Mouse (Mus musculus): ENCODE measurements around the gene N4bp1.

N4bp1 gene

DNA sequence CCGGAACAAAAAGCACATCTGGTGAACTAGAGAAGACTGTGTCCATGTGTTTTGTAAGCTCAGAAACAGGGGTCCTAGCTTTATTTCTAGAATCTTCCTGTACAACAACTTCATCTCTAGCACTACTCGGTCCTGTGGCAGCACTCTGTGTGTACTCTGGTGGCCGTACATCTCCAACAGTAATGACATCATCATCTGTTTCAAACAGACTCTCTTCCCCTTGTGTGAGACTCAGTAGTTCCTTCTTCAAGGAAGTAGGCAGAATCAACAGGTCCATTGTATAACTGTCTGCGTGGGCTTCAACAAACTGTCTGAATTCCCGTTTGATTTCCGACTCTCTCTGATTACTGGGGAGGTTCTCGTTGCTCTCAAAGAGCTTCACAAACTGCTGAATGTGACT is 23.5 kb downstream of the N4bp1 start:
- no peak for DNase-seq (ENCODE audit: low spot score in 2 of 2)

DNA sequence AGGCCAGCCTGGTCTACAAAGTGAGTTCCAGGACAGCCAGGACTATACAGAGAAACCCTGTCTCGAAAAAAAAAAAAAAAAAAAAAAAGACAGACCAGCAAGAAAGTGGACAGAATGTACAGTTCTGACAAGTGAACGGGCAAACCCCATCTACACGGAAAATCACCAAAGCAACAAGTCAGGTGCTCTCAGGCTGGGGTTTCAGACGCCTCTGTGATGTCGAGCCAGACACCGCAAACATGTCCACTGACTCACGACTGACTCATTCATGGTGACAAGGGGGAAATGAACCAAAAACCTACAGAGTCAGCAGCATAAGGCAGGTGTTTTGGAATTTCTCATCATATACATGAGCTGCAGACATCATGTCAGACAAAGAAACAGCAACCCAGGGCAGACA is 28.8 kb downstream of the N4bp1 start:
- DNase-seq (ENCODE audit: low spot score in 2 of 2): no peak

DNA sequence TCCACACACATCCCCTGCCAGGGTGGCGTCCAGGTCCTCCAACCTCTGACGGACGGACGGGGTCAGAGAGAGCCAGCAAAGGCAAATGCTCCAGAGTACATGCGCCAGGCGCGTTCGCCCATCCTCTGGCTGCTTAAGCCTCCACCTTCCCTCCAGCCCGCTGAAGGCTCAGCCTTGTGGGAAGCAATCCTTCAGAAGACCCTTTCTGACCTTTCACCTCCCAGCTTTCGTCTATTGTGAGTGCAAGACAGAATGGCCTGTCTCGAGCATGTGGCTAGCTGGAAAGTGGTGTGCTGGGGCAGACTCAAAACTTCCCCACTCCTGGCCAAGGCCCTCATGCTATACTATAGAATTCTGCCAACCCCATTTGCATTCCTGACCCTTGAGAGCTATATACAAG is 30.4 kb downstream of the N4bp1 start:
- DNase-seq (ENCODE audit: low spot score in 2 of 2): no peak

DNA sequence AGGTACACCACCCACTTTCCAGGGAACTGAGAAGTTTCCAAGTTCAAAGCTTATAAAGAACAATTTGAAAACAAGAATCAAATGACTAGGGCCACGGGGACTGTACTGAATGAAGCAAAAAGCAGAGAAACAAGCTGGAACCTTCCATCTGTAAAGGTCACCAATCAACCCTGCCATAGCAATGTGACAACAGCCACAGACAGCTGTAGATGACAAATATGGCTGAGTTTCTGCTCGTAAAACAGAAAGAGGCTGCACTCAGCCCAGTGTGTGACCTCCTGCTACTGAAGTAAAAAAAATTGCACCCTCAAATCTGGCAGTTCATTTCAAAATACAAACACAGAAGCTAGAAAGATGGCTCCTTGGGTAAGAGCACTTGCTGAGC is 31.1 kb downstream of the N4bp1 start:
- no peak for DNase-seq (ENCODE audit: low spot score in 2 of 2)

DNA sequence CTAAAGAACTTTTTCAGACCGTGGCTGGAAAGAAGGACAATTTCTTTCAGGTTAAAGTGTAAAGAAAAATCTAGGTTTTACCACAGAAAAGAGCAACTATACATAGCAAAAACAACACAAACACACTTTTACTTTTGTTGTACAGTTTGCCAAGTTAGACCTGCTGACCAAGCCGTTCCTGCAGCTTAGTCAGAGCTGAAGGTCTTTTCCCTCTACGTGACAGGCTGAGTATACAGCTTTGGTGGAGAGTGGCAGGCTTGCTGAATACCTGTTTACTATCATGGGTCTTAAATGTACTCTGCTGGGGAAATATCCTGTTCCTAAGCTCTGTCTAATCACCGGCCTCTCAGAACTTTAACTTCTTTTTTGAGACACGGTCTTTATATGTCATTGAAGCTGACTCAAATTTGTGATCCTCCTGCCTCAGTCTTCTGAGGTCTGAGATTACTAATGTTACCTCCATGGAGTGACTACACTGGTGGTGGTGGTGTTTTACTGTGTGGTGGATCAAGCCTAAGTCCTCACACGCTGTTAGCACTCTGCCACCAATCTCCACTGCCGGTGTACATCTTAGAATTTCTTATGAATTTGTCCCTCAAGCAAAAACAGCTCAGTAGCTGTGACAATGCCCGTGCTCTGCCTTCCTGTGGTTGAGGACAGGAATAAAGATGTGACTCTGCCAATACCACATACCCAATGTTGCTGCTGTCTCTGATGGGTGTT is 31.6 kb downstream of the N4bp1 start:
- DNase-seq (ENCODE audit: low spot score in 2 of 2): no peak

DNA sequence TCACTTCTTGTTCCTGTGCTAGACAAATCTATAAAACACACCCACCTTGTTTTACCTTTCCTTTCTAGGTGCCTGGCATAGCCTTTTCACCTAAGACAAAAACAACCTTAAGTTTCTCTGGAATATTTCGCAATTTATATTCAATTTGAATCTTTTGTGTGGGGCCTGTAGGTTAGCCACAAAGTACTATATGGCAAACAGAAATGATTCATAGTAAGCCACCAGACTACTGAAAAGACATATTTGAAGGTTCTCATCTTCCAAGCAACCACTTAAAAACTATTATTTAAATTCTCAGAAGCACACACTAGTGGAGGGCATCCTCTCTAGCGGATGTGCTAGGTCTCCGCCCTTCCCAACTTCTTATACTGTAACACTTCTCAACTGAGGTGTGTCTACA is 32.6 kb downstream of the N4bp1 start:
- no peak for DNase-seq (ENCODE audit: low spot score in 2 of 2)

DNA sequence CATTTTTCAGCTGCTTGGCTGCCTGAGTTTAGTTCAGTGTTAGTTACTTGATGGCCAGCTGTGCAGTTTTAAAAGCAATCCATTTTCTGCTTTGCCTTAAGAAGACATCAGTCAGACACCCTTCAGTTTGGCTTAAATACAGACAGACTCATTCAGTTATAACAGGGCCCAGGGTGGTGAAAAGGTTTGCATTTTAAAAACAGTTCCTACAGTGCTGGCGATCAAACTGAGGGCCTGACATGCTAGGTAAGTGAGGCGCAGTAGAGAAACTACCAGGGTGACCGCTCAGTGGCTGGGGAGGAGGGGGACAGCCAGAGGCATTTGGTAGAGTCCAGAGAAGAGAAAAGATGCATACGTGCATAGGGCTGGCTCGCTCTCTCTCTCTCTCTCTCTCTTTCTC is 36.2 kb downstream of the N4bp1 start:
- no peak for DNase-seq (ENCODE audit: low spot score in 2 of 2)

DNA sequence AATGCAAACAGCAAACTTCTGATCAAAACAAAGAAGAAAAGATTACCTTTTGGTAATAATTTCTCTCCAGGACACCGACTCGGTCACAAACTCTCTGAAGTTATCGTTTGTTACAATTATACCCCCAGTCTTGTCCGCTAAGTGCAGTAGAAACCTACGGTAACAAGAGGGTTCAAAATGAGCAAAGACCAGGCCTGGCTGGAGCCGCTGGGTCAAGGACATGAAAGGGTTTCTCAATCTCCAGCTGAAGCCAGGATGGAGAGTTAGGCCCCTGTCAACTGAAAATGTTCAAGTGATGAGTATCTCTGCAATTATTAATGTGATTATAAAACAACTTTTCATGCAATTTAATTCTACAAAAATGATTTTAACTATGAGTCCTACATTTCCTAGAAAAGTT is 36.7 kb downstream of the N4bp1 start:
- DNase-seq (ENCODE audit: low spot score in 2 of 2): no peak

DNA sequence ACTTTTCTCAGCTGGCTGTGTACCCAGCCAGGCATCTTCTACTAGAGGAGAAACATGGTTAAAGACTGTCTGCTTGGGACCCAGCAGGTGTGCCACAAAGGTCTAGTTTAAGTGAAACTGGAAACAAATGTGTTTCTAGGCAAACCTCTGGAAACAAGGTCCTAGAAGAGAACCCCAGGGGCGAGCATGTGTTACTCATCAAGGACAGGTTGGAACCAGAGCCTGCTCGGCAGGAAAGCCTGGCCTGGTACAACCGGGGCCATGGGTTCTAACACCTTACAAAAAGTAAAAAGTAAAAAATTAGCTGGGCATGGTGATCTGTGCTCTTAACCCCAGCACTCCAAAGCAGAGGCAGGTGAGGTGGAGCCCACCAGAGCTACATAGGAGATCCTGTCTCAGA is 38.0 kb downstream of the N4bp1 start:
- no peak for DNase-seq (ENCODE audit: low spot score in 2 of 2)

DNA sequence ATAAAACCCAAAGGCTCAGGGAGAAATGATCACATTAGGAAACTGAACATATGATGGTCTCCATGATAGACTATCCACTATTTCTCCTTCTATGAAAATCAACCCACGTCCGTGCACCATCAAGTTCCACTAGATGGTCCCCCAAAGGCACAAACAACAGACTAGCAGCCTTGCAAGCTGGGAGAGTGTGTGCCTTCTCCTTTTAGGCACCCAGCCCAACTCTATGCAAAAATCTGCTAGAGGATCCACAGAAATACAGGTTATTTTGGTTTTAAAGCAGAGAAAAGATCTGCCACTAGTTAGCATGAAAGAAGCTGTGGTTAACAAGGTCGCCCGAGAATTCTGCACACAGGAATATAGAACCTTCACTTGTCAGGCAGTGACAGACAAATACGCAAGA is 39.2 kb downstream of the N4bp1 start:
- no peak for DNase-seq (ENCODE audit: low spot score in 2 of 2)

DNA sequence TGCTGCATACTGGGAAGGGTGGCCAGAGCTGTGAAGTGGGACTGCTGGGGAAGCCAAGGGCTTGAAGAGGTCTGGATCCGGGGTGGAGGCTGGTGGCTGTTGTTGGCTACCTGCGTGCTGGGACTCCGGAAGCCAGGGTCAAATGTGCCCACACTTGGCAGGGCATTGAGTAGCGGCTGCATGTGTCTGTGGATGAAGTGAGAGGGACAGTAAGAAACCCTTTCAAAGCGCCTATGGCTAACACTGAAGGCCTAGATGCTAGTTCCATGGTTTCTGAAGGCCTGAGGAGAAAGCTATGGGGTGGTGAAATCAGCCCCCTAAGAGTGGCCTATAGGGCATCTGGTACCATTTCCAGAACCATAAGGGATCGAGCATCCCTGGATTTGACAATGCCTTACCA is 40.2 kb downstream of the N4bp1 start:
- DNase-seq (ENCODE audit: low spot score in 2 of 2): no peak

DNA sequence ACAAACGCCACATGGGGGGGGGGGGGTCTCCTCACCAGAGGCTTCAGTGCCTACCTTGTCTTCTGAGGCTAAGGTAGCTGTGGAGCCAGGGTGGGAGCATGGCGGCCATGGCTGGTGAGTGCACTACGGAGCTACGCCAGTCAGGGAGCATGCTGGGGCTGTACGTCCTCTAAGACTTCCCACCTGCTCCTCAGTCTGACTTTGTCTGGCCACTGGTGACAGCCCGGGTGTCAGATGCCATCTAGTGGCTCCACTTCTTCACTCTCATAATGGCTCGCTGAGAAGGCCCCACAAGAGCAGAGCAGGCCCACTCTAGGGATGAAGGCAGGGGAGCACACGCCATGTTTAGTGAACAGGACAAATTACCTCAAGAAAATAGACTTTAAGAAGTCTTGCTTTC is 41.2 kb downstream of the N4bp1 start:
- no peak for DNase-seq (ENCODE audit: low spot score in 2 of 2)

DNA sequence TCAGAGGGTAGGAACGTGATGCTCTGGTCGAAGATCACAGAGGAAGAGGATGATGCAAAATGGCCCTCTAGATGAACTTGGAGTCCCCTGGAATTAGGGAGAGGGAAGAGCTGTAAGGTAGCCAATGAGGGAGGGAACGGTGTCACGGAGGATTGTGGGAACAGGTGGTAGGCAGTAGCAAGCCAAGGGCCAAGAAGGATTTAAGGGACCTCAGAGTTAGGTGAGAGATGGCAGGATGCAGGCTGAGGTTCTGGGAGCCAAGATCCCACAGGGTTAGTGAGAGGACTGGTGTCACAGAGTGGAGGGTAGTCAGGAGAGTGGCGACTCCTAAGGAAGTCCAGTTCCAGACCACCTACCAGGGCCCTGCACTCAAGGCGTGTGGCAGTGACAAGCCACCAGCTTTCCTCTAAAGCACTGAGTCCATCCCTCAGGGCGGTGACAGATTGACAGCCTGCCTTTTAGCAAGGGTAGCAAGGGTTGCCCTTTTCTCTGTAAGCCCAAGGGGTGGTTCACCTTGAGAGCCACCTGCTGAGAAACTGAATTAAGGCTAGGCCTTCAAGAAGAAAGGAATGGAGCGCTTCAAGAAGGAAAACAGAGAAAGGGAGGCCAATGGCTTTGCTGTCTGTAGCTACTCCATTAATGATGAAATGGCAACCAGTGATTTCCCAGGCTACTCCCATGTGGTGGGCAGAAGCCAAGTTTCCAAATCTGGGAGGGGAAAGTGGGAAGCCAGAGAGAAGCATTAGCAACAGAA is 43.3 kb downstream of the N4bp1 start:
- DNase-seq (ENCODE audit: low spot score in 2 of 2): no peak

DNA sequence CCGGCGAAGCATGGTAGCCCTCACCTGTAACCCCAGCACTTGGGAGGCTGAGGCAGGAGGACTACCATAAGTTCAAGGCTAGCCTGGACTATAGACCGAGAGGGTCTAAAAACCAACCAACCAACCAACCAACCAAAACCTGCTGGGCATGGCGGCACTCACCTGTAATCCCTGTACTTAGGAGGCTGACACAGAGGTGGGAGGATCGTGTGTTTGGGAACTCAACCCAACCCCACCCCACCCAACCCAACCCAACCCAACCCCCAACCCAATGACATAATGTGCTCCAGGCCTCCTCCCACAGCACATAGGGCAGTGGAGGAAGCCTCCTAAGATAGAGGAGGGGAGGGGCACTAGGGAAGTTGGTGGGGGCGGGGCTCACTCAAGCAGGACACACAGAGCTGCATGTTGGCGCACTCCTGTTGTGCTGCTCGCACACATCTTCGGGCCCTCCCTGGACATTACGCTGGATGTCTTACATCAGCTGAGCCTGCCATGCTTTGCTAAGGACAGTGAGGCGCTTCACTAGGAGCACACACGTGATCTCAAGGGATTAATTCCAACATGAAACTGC is 44.9 kb downstream of the N4bp1 start:
- DNase-seq (ENCODE audit: low spot score in 2 of 2): no peak

DNA sequence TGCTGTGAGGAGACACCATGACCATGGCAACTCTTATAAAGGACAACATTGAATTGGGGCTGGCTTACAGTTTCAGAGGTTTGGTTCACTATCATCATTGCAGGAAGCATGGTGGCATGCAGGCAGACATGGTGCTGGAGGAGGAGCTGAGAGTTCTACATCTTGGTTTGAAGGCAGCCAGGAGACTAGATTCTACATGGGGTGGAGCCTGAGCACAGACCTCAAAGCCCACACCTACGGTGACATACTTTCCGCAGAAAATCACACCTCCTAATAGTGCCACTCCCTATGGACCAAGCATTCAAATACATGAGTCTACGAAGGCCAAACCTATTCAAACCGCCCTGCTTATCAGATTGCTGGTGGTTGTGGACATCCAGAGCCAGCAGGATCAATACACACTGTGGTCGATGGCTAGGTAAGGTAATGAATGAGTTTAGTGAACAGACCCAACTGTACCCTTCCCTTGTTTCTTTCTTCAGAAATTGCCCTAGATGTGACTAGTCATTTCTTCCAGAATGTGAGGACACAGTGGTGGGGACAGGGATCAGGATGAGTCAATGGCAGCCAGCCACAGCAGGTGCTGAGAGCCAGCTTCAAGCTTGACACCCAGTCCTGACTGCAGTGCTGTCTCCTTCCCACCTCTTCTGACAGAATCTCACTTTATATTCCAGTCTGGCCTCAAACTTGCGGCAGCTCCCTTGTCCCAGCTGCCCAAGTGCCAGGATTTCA is 46.2 kb downstream of the N4bp1 start:
- DNase-seq (ENCODE audit: low spot score in 2 of 2): no peak

DNA sequence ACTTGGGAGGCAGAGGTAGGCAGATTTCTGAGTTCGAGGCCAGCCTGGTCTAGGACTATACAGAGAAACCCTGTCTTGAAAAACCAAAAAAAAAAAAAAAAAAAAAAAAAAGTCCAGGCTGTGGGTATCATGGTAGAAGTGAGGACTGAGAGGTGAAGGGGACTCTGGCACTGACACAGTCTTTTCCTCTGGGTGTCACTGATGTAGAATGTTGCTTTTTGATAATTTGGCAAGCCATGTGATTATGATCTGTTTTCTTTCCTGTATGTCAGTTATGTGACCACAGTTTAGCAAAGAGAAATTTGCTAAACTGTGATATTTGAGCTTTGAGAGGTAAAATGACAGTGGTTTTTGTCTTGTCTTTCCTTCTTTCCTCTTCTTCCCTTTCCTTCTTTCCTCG is 47.8 kb downstream of the N4bp1 start:
- no peak for DNase-seq (ENCODE audit: low spot score in 2 of 2)

DNA sequence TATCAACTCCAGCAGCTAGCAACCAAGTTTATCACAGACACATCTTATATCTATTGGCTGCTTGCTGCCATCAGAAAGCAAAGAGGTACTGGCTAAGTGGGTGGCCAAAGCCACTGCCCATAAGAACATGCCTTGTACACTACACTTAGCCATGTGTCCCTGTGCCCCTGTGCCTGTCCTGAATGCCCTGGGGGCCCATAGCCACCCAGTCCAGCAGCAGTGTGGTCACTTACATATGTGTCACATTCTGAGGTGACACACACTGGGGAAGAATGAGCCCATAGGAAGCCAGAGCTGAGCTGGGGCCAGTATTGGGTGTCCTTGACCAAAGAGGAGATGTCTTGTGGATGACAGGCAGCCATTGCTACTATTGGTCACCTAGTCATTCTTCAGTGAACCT is 49.2 kb downstream of the N4bp1 start:
- DNase-seq (ENCODE audit: low spot score in 2 of 2): no peak

DNA sequence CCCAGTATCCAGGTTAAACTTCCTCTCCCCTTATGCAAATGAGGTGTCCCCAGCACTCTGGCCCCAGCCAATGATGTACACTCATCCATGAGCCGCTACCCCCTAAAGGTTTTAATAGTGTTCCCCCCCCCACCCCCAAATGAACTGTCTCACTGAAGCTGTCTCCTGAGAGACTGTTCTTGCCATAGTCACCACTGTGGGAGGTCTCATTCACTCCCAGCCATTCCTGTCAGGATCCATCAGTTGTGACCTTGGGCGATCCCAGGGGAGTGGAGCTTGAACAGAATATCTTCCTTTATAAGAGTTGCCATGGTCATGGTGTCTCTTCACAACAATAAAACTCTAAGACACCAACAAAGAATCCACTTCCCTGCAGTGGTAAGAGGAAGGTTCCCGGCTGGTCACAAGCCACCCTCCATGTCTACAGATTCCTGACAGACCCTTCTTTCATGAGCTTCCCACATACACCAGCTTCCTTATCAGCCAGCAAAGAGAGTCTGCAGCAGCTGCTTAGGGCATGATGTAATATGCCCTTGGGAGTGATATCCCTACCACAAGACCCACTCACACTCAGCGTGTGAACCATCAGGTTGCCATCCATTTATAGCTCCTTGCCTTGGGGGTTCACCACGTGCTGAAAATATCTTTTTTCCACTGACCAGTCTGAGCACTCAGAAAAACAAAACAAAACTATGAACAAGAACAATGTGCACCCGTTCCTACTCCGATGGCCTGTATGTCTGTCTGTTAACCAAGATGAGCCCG is 50.4 kb downstream of the N4bp1 start:
- no peak for DNase-seq (ENCODE audit: low spot score in 2 of 2)

DNA sequence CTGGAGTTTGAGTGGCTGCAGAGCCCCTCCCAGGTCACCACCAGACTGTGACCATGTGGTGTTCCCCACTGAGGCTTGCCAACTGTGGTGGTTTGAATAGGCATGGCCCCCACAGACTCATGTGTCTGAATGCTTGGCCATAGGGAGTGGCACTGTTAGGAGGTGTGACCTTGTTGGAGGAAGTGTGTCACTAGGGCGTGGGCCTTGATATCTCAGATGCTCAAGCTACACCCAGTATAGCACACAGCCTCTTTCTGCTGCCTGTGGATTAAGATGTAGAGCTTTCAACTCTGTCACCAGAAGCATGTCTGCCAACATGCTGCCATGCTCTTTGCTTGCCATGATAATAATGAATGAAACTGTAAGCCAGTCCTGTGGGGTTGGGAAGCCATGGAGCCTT is 51.1 kb downstream of the N4bp1 start:
- DNase-seq (ENCODE audit: low spot score in 2 of 2): no peak

DNA sequence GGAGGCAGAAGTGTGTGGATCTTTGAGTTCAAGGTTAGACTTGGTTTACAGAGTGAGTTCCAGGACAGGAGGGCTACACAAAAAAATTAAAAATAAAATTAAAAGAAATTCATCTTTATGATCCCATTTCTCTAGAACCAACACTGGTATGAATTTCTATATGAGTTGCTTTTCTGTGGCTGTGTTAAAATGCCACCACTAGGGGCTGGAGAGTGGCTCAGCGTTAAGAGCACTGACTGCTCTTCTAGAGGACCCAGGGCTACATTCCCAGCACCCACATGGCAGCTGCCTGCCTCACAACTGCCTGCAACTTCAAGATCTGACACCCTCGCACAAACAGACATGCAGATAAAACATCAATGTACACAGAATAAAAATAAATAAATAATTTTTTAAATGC is 56.1 kb downstream of the N4bp1 start:
- DNase-seq (ENCODE audit: low spot score in 2 of 2): no peak

DNA sequence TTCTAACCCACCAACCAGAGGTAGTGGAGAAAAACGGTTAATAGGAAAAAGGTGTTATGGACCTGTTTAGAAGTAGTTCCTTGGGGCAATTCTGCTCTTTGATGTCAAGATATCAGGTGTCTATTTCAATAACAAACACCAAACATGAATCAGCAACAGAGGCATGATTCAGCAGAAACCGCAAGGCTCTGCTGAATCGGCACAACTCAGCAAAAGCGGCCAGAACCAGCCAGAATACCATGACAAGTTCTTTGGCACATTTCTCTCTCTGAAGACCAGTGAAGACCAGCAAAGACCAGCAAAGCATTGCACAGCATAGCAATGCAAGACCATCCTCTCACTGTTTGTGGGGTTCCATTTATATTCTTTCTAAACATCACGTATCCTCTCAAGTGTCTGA is 57.9 kb downstream of the N4bp1 start:
- DNase-seq (ENCODE audit: low spot score in 2 of 2): no peak

DNA sequence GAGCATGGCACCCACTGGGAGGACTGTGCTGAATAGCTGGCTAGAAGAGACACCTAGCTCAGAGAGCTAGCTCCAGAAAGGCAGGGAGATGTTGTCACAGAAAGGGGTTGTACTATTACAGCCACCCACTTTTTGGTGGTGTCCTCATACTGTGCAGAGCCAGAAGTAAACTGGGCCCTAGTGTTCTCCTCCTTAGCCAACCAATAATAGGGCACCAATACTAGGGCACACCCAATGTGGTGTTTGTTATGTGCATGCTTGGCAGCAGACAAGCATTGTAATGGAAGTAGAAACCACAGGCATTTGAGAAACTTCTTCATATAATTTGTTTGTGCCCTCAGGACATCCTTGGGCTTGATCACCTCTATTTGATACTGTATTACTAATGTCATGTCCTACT is 58.5 kb downstream of the N4bp1 start:
- no peak for DNase-seq (ENCODE audit: low spot score in 2 of 2)

Data from frontal cortex, postnatal 10 days (tissue).